Mouse (Mus musculus) CD4-positive naive resting alpha-beta T cell, adult 57 days (primary cell): ENCODE measurements around the gene Exosc3. TPM values are rescaled to one million over a fixed set of nuclear protein-coding genes. Genes with fewer than 3 reads are reported as not detected.

Experiments
- total RNA-seq: library from RNA; stranded (reverse); gene quantifications from one replicate; pipeline ENCODE4 v1.2.4, GENCODE M21; 2023

The Exosc3 gene
- total RNA-seq: 43.2 TPM

DNA sequence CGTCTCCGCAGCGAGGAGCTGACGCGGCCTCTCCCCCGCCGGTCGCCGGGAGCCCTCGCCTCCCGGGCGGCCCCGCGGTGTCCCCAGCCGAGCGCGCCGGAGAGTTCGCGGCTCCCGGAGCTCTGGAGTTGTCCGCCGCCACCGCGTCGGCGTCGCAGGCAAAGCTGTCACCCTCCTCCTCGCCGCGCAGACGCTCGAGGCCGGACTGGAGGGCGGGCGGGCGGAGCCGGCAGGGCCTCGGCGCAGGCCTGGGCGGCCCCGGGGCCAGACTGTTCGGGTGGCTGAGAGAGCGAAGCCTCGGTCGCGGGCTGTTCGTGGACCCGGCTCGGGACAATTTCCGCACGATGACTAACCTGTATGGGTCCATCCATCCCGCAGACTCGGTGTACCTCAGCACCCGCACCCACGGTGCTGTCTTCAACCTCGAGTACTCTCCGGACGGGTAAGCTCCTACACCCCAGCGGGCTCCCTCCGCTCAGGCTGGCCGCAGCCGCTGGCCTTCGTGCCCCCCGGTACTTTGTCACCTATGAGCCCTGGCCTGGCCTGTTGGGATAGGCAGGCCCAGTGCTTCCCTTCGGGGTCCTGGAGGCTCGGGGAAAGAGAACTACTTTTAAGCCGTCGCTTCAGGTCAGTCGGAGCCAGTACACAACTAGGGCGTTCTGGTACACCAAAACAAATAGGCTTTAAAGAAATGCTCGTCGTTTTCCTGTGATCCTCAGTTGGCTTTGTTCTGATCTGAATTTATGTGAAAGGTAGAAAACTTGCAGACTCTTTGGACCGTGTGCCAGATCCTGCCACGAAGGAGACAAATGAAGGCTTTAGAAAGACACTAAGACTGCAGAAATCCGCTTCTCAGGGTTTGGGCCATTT, at the start of gene Exosc3:
Exosc3 (minus strand) TSS at position 447 of the 870 bp plus-strand sequence.

GRCm38 (mm10) chr4:45341669-45342249, 773 bp downstream of the Exosc3 start, which contains the start of gene Dcaf10:
Dcaf10 (plus strand) TSS chr4:45342101.

GRCm38 (mm10) chr4:45296662-45297564, 45.6 kb downstream of the Exosc3 start, which contains the start of gene Trmt10b:
Trmt10b (plus strand) TSS chr4:45297127.

Other genes starting within 250 kb of the Exosc3 start
- 50.6 TPM for gene Tomm5, start 234.6 kb downstream of the Exosc3 start, total RNA-seq
- 1.1 TPM for gene Frmpd1, start 157.9 kb downstream of the Exosc3 start, total RNA-seq
- gene Trmt10b, start 45.6 kb downstream of the Exosc3 start, total RNA-seq: 11.5 TPM
- gene Dcaf10, start 631 bp downstream of the Exosc3 start, total RNA-seq: 21.8 TPM
- gene Slc25a51, start 66.0 kb upstream of the Exosc3 start, total RNA-seq: 73.4 TPM
- 2.9 TPM for gene Shb, start 189.7 kb upstream of the Exosc3 start, total RNA-seq